Mouse (Mus musculus): ENCODE results near the gene Aspa.

DNA sequence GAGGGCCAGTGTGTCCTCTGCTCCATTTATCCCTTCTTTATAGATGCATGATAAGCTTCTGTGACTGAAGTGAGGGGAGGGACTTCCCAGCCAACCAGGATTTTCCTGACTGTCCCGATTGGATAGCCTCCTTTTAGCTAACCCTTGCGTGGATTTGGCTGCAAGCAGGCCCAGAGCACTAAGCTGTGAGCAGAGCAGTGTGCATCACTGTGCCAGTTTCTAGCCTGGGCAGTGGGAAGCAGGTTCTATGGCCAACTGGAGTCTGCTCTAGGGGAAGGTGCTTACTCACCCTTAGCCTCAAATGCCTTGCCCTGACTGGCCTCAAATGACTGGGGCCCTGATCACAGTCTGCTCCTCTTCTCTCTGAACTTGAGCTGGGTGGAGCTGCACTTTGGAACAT, 54.6 kb downstream of the Aspa start:
- no peak for TF ChIP-seq CTCF (IDR thresholded peaks at IDR 0.05; ENCODE audit: low read depth)
- no peak for TF ChIP-seq EP300 (IDR thresholded peaks at IDR 0.05; ENCODE audit: low read depth)
